Mouse (Mus musculus): Measurements from ENCODE around the gene A630095N17Rik. TPM values are rescaled to one million over a fixed set of nuclear protein-coding genes. Genes with fewer than 3 reads are reported as not detected.

A630095N17Rik gene
- polyA plus RNA-seq, 2 experiments from 2014 or later = not detected

Other genes starting within 250 kb of the A630095N17Rik start
- 1 to 10 TPM; 5.4 to 6.3 TPM for gene Nhej1, start 106.9 kb downstream of the A630095N17Rik start, polyA plus RNA-seq (2017; shearing (Covaris generic))
- gene Slc23a3, start 98.2 kb downstream of the A630095N17Rik start, polyA plus RNA-seq (2017; shearing (Covaris generic)) = under 1 TPM in 1 of 2 experiments, not detected in 1; 0.46 TPM
- gene Cnppd1, start 89.4 kb downstream of the A630095N17Rik start, polyA plus RNA-seq (2017; shearing (Covaris generic)) = 100 to 1,000 TPM; 114 to 125 TPM
- 10 to 100 TPM; 15.1 to 27.4 TPM for gene Retreg2, start 89.3 kb downstream of the A630095N17Rik start, polyA plus RNA-seq (2017; shearing (Covaris generic))
- 10 to 100 TPM; 52.2 to 58.8 TPM for gene Zfand2b, start 63.5 kb downstream of the A630095N17Rik start, polyA plus RNA-seq (2017; shearing (Covaris generic))
- gene Abcb6, start 51.7 kb downstream of the A630095N17Rik start, polyA plus RNA-seq (2017; shearing (Covaris generic)) = 1 to 10 TPM; 1.4 to 2.8 TPM
- gene Ankzf1, start 40.0 kb downstream of the A630095N17Rik start, polyA plus RNA-seq (2017; shearing (Covaris generic)) = 10 to 100 TPM; 14.1 to 17.1 TPM
- gene Atg9a, start 39.9 kb downstream of the A630095N17Rik start, polyA plus RNA-seq (2017; shearing (Covaris generic)) = 1 to 10 TPM; 9.9 TPM
- 10 to 100 TPM; 12.0 to 12.4 TPM for gene Glb1l, start 21.3 kb downstream of the A630095N17Rik start, polyA plus RNA-seq (2017; shearing (Covaris generic))
- 10 to 100 TPM; 45.7 to 65.1 TPM for gene Stk16, start 21.3 kb downstream of the A630095N17Rik start, polyA plus RNA-seq (2017; shearing (Covaris generic))
- 100 to 1,000 TPM; 120 to 135 TPM for gene Tuba4a, start 12.2 kb downstream of the A630095N17Rik start, polyA plus RNA-seq (2017; shearing (Covaris generic))
- 1 to 10 TPM; 5.9 to 7.1 TPM for gene Dnajb2, start 4.3 kb upstream of the A630095N17Rik start, polyA plus RNA-seq (2017; shearing (Covaris generic))
- gene Ptprn, start 32.4 kb upstream of the A630095N17Rik start, polyA plus RNA-seq (2017; shearing (Covaris generic)) = under 1 TPM; 0.37 to 0.47 TPM
- gene Resp18, start 46.3 kb upstream of the A630095N17Rik start, polyA plus RNA-seq (2017; shearing (Covaris generic)) = not detected
- 10 to 100 TPM; 57.0 to 64.9 TPM for gene Dnpep, start 85.9 kb upstream of the A630095N17Rik start, polyA plus RNA-seq (2017; shearing (Covaris generic))
- gene Des, start 128.2 kb upstream of the A630095N17Rik start, polyA plus RNA-seq (2017; shearing (Covaris generic)) = not detected
- not detected for gene Speg, start 143.2 kb upstream of the A630095N17Rik start, polyA plus RNA-seq (2017; shearing (Covaris generic))
- 10 to 100 TPM; 43.8 to 51.5 TPM for gene Gmppa, start 203.8 kb upstream of the A630095N17Rik start, polyA plus RNA-seq (2017; shearing (Covaris generic))
- gene Asic4, start 218.3 kb upstream of the A630095N17Rik start, polyA plus RNA-seq (2017; shearing (Covaris generic)) = not detected
- 1 to 10 TPM; 4.0 to 5.3 TPM for gene Chpf, start 247.2 kb upstream of the A630095N17Rik start, polyA plus RNA-seq (2017; shearing (Covaris generic))
- under 1 TPM in 1 of 2 experiments, not detected in 1; 0.40 TPM for gene Tmem198, start 247.4 kb upstream of the A630095N17Rik start, polyA plus RNA-seq (2017; shearing (Covaris generic))

Measured in activated CD4-positive, CD25-positive, alpha-beta regulatory T cell, adult 4 months (primary cell).